Comparison of ENCODE assay signal across 24 mouse cellular contexts in the genomic region with DNA sequence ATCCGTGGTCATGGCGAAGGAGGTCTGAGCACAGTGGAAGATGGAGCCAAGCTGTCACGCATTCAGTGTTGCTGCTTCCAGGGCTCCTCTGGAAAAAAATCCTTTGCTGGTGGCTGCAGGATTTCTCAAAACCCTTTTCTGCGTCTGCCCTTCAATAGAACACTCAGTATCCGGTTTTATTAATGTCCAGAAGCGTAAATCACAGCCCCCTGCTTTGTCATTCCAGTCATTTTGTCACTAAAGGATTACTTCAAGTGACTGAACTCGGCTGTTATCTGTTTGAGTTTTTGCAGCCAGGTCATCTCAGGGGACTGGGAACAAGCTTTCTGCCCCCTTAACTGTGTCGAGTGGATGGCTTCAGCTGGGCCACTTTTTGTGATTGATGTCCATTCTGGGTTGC.
A peak's percentile ranks its signal among the peaks of the same experiment; 100 is the strongest.
DNase-seq lines count a peak whose midpoint lies in the region; ATAC-seq lines count a peak whose summit lies in the region.
"Had no signal": no experiment of that assay in that cellular context is flagged by ENCODE, and none has a peak within 500 bp of the region (broad histone marks: within the 10 kb centered on the region; RNA-seq: fewer than 3 reads in every experiment).

No protein-coding gene starts in this region.

- no peak overlapping the region for H3K9ac ChIP-seq in hindbrain, embryonic 11.5 days (ENCODE audit: low read depth, low read length)
- H3K9ac ChIP-seq in hindbrain, embryonic 14.5 days, result no peak overlapping the region
- H3K9ac ChIP-seq in neural tube, embryonic 15.5 days (replicated peaks), result no peak overlapping the region
- H3K9ac ChIP-seq: embryonic facial prominence, embryonic 13.5 days; forebrain, embryonic 15.5 days; heart, embryonic 12.5 days; liver, embryonic 15.5 days; lung, embryonic 15.5 days; midbrain, embryonic 12.5 days had no signal

- peaks cover 8% of the 10 kb centered on the region; the same call in 1 of the 2 replicates for H3K4me1 ChIP-seq in hindbrain, embryonic 11.5 days (replicated peaks; ENCODE audit: control insufficient read depth, insufficient read depth, low read length)
- peaks cover 19% of the 10 kb centered on the region for H3K4me1 ChIP-seq in hindbrain, embryonic 14.5 days (replicated peaks; ENCODE audit: control insufficient read depth, insufficient read depth, low read length)
- peaks cover 22% of the 10 kb centered on the region for H3K4me1 ChIP-seq in neural tube, embryonic 15.5 days
- H3K4me1 ChIP-seq: liver, embryonic 15.5 days had no signal

- peak; percentile 20 for DNase-seq in hindbrain, embryonic 11.5 days (ENCODE audit: low spot score)
- no peak for DNase-seq in hindbrain, embryonic 14.5 days (ENCODE audit: low spot score)
- DNase-seq in kidney, postnatal 10 days, result peak; percentile 23
- DNase-seq in kidney, postnatal 25 days, result no peak
- peak; percentile 19 for DNase-seq in neural tube, embryonic 10.5 days (ENCODE audit: extremely low spot score, low spot score)
- no peak for DNase-seq in gastrocnemius, adult 18-20 months (ENCODE audit: low spot score)
- DNase-seq: adrenal gland, adult 8-10 months; cerebellum, adult 2 months; cerebellum, postnatal 14 days; heart, adult 2 months; heart, postnatal 4 days; layer of hippocampus, adult 9-11 months; thymus, adult 2 months; thymus, postnatal 36 days had no signal

- no peak overlapping the region for H3K4me2 ChIP-seq in hindbrain, embryonic 11.5 days (replicated peaks; ENCODE audit: low read depth, low read length)
- no peak overlapping the region for H3K4me2 ChIP-seq in hindbrain, embryonic 14.5 days (replicated peaks)
- H3K4me2 ChIP-seq in neural tube, embryonic 15.5 days, result no peak overlapping the region
- H3K4me2 ChIP-seq: embryonic facial prominence, embryonic 13.5 days; forebrain, embryonic 15.5 days; heart, embryonic 12.5 days; liver, embryonic 15.5 days; lung, embryonic 15.5 days; midbrain, embryonic 12.5 days had no signal

- ATAC-seq in hindbrain, embryonic 11.5 days (ENCODE audit: low FRiP score), result no peak
- ATAC-seq in hindbrain, embryonic 14.5 days (ENCODE audit: low FRiP score), result no peak
- no peak for ATAC-seq in neural tube, embryonic 15.5 days (ENCODE audit: low FRiP score)
- ATAC-seq: forebrain, embryonic 15.5 days; intestine, postnatal 0 days had no signal

- no peaks in the 10 kb centered on the region for H3K9me3 ChIP-seq in hindbrain, embryonic 11.5 days (ENCODE audit: control insufficient read depth, low read length)
- H3K9me3 ChIP-seq in hindbrain, embryonic 14.5 days (ENCODE audit: control insufficient read depth, low read length), result no peaks in the 10 kb centered on the region
- H3K9me3 ChIP-seq in neural tube, embryonic 15.5 days (replicated peaks), result no peaks in the 10 kb centered on the region
- H3K9me3 ChIP-seq: embryonic facial prominence, embryonic 13.5 days; forebrain, embryonic 10.5 days; forebrain, embryonic 15.5 days; heart, embryonic 12.5 days; liver, embryonic 15.5 days; lung, embryonic 15.5 days; midbrain, embryonic 12.5 days had no signal

- WGBS in hindbrain, embryonic 11.5 days, result 36% methylated on average over 8 of the region's 8 CpGs
- 24% methylated on average over 8 of the region's 8 CpGs for WGBS in hindbrain, embryonic 14.5 days
- 22% methylated on average over 8 of the region's 8 CpGs for WGBS in neural tube, embryonic 15.5 days

- H3K27ac ChIP-seq in hindbrain, embryonic 11.5 days (ENCODE audit: low read depth, low read length), result no peak overlapping the region
- H3K27ac ChIP-seq in hindbrain, embryonic 14.5 days, result no peak overlapping the region
- H3K27ac ChIP-seq in neural tube, embryonic 15.5 days (replicated peaks), result no peak overlapping the region; the same call in 1 of the 2 replicates
- H3K27ac ChIP-seq: embryonic facial prominence, embryonic 13.5 days; forebrain, embryonic 10.5 days; forebrain, embryonic 15.5 days; heart, adult 2 months; liver, embryonic 15.5 days; lung, embryonic 15.5 days; midbrain, embryonic 12.5 days had no signal

- no peaks in the 10 kb centered on the region for H3K27me3 ChIP-seq in hindbrain, embryonic 11.5 days (ENCODE audit: control insufficient read depth, insufficient read depth, low read length)
- H3K27me3 ChIP-seq in hindbrain, embryonic 14.5 days (ENCODE audit: control insufficient read depth, insufficient read depth, low read length), result no peaks in the 10 kb centered on the region
- H3K27me3 ChIP-seq in neural tube, embryonic 15.5 days (replicated peaks), result no peaks in the 10 kb centered on the region
- H3K27me3 ChIP-seq: heart, embryonic 12.5 days; liver, embryonic 15.5 days; lung, embryonic 15.5 days; midbrain, embryonic 12.5 days had no signal

- no peak overlapping the region for H3K4me3 ChIP-seq in hindbrain, embryonic 11.5 days (ENCODE audit: low read depth, low read length)
- no peak overlapping the region for H3K4me3 ChIP-seq in hindbrain, embryonic 14.5 days (replicated peaks; ENCODE audit: low read length)
- no peak overlapping the region for H3K4me3 ChIP-seq in neural tube, embryonic 15.5 days (replicated peaks)
- H3K4me3 ChIP-seq: embryonic facial prominence, embryonic 13.5 days; forebrain, embryonic 10.5 days; forebrain, embryonic 15.5 days; heart, adult 2 months; heart, embryonic 12.5 days; liver, embryonic 15.5 days; lung, embryonic 15.5 days; midbrain, embryonic 12.5 days had no signal

- H3K36me3 ChIP-seq in hindbrain, embryonic 11.5 days (ENCODE audit: control insufficient read depth, insufficient read depth, low read length), result no peaks in the 10 kb centered on the region
- no peaks in the 10 kb centered on the region for H3K36me3 ChIP-seq in hindbrain, embryonic 14.5 days (replicated peaks; ENCODE audit: control insufficient read depth, insufficient read depth)
- no peaks in the 10 kb centered on the region for H3K36me3 ChIP-seq in neural tube, embryonic 15.5 days
- H3K36me3 ChIP-seq: embryonic facial prominence, embryonic 13.5 days; forebrain, embryonic 10.5 days; forebrain, embryonic 15.5 days; G1E; heart, embryonic 12.5 days; liver, embryonic 15.5 days; lung, embryonic 15.5 days; midbrain, embryonic 12.5 days had no signal

Comparison
In these comparisons a context has a peak if more than half of its experiments do, and no peak if none do; other contexts are left out.
1. DNase-seq: peak in hindbrain, embryonic 11.5 days (single experiment), kidney, postnatal 10 days (single experiment) and neural tube, embryonic 10.5 days (single experiment); none in hindbrain, embryonic 14.5 days (single experiment), kidney, postnatal 25 days (0 of 2) and gastrocnemius, adult 18-20 months (single experiment).